Mouse (Mus musculus): ENCODE data around the gene Rad23a. TPM values are rescaled to one million over a fixed set of nuclear protein-coding genes. Genes with fewer than 3 reads are reported as not detected.

Gene Rad23a
- total and polyA plus RNA-seq, 3 experiments, result 62.6 to 155 TPM; not detected in 1

GRCm38 (mm10) chr8:84846722-84847572, 6.5 kb upstream of the Rad23a start, which contains the start of gene Calr (continued):
- peak; percentile 91 to 94 for TF ChIP-seq POLR2A (IDR thresholded peaks at IDR 0.05; ENCODE audit: control insufficient read depth in 1 of 2, insufficient read depth in 1 of 2, low read depth in 1 of 2, low read length in 2 of 2, poor library complexity in 1 of 2)
- TF ChIP-seq NELFE (IDR thresholded peaks at IDR 0.05; ENCODE audit: low read depth, low read length), result peak; percentile 100
- TF ChIP-seq KAT2A (conservative IDR thresholded peaks at IDR 0.05; ENCODE audit: low read depth, low read length), result peak; percentile 70; the same call in 1 of the 2 replicates
- peak; percentile 99 for TF ChIP-seq TBP (IDR thresholded peaks at IDR 0.05; ENCODE audit: low read depth, low read length)
- TF ChIP-seq POLR2AphosphoS2 (IDR thresholded peaks at IDR 0.05; ENCODE audit: low read length), result peak; percentile 99
- TF ChIP-seq USF2 (IDR thresholded peaks at IDR 0.05; ENCODE audit: borderline replicate concordance in 1 of 2, insufficient read depth in 1 of 2, low read depth in 1 of 2, low read length in 2 of 2), result peak; percentile 91 to 92
- TF ChIP-seq MAFK (IDR thresholded peaks at IDR 0.05; ENCODE audit: borderline replicate concordance, low read depth, low read length), result no peak
- peak; percentile 40 for TF ChIP-seq NRF1 (IDR thresholded peaks at IDR 0.05; ENCODE audit: insufficient read depth, low read depth, low read length, poor library complexity, severe bottlenecking)
- TF ChIP-seq CTCF (IDR thresholded peaks at IDR 0.05 in 2 of 3, conservative IDR thresholded peaks at IDR 0.05 in 1 of 3; ENCODE audit: control insufficient read depth in 1 of 3, insufficient read depth in 1 of 3, low read depth in 2 of 3, low read length in 3 of 3, poor library complexity in 1 of 3, severe bottlenecking in 1 of 3), result 0 out of 6 replicates have a peak, but pooled peaks of 1 of the 3 experiments have one; percentile 16

GRCm38 (mm10) chr8:84846094-84846721, 5.7 kb upstream of the Rad23a start:
- H3K79me2 ChIP-seq (ENCODE audit: control insufficient read depth, insufficient read depth, low read length, poor library complexity), result peaks cover 31% of the 10 kb centered on the region
- no peaks in the 10 kb centered on the region for H3K9me3 ChIP-seq (replicated peaks; ENCODE audit: insufficient read depth, low read length)
- H3K27me3 ChIP-seq (ENCODE audit: control insufficient read depth in 1 of 2, insufficient read depth in 2 of 2, low read length in 2 of 2), result no peaks in the 10 kb centered on the region
- peak overlapping the region; percentile 76 to 85 for H3K4me3 ChIP-seq (ENCODE audit: control insufficient read depth in 1 of 2, insufficient read depth in 1 of 2, low read depth in 2 of 2, low read length in 2 of 2)
- peaks cover 7 to 18% of the 10 kb centered on the region in 2 experiments; a peak in 3 of 4 replicates for H3K4me1 ChIP-seq (ENCODE audit: control insufficient read depth in 1 of 2, insufficient read depth in 2 of 2, low read length in 2 of 2)
- no peak for DNase-seq (ENCODE audit: low read depth, low spot score)
- peaks cover 13 to 31% of the 10 kb centered on the region in 2 experiments for H3K36me3 ChIP-seq (ENCODE audit: control insufficient read depth in 1 of 2, insufficient read depth in 2 of 2, low read length in 2 of 2)
- H3K27ac ChIP-seq (ENCODE audit: control insufficient read depth, low read depth, low read length), result peak overlapping the region; percentile 73
- TF ChIP-seq RCOR1 (IDR thresholded peaks at IDR 0.05; ENCODE audit: low read depth, low read length) (no peak), GATA1 (IDR thresholded peaks at IDR 0.05; ENCODE audit: low read depth, low read length) (no peak), POLR2AphosphoS5 (IDR thresholded peaks at IDR 0.05; ENCODE audit: borderline replicate concordance, low read depth, low read length) (peak; percentile 37; the same call in 1 of the 2 replicates), CHD1 (IDR thresholded peaks at IDR 0.05; ENCODE audit: low read depth, low read length) (peak; percentile 93)
- peak overlapping the region; percentile 92 for H3K9ac ChIP-seq (ENCODE audit: control insufficient read depth, low read depth, low read length, poor library complexity, severe bottlenecking)
